Mouse (Mus musculus) bone marrow, adult 2 months (tissue): ENCODE results near the gene Cysltr2.

Source experiments
- CTCF ChIP-seq: fragments of 200-500 bp; IDR thresholded peaks from 2 replicates; pipeline ENCODE4 v1.5.1; 2011; ENCODE audit warnings: low read length, control low read depth; ENCODE audit not compliant: control insufficient read depth, insufficient read depth
- POLR2A ChIP-seq: fragments of 200-500 bp; IDR thresholded peaks from 2 replicates; pipeline ENCODE4 v1.6.1; 2011; ENCODE audit warnings: low read depth, mild to moderate bottlenecking, control low read depth, low read length, borderline replicate concordance; ENCODE audit not compliant: control insufficient read depth

DNA sequence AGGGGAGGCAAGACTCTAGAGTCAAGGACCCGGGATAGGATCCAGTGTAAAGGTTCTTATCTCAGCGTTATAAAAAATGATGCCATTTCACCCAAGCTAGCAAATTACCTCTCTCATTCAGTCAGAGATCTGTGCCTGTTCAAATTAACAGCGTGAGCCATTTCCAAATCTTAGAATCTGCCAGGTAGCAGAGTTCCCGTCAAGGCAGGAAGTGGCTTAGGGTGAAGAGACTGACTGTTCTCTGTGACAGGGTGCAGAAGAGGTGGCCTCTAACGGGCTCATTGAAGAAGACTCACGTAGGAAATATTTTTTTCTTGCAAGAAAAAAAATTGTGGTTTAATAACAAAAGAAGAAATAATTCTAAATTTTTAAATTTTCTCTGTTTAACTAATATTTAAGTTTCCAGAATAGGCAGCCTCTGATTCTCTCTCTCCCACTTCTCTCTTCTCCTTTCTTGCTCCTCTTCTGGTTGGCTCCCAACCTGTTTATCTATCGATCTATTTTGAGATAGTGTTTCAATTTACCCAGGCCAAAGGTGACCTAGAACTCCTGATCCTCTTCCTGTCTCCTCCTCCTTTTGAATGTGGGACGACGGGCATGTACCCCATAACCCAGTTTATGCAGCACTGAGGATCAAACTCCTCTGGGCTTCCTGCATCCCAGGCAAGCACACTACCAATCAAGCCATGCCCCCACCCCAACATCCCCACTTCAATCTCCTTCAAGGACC is 3.5 kb downstream of the Cysltr2 start:
- no peak for TF ChIP-seq CTCF
- TF ChIP-seq POLR2A: no peak
